Mouse (Mus musculus): Measurements from ENCODE around the gene Rps11.

Rps11 gene

DNA sequence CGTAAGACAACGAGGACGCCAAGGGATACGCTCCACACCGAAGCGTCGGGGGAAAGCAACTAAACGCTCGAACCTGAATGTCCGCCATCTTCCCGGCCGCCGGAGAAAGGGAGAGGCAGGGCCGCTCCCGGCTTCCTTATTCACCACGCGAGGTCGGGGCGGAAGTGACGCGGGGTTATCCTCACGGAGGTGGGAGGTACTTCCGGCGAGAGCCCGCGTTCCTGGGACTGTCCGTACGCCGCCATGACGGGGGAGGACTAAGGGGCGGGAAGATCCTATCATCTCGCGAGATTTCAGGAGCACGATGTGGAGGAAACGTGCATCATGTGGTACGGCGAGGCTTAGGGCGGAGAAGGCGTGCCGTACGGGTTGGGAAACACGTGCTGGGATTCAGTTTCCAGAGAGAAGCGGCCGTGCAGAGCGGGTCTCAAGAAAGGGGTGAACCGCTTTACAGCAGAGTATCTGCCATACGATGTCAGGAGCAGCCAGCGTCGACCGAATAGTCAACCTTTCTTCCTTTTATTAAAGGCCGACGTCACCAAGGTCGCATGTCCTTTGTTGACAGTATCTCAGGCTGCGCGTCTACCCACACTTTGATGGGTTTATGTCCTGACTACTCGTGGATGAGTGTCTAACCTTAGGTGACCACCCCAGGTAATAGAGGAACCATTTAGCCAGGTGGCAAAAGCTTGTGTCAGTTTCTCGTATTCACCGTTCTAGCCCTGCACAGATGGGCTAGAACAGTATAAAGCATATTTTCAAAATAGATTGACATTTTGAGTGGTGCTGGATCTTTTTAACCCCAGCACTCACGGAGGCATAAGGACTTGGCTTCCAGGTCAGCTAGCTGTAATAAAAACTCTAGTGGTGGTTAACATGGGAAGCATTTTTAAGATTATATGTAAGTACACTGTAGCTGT, at the start of gene Rps11:
Gene Rps11, minus strand, starts transcription at position 216 of the 920 bp plus-strand sequence.
- DNase-seq (ENCODE audit: low read depth, low spot score), result peak; percentile 100

DNA sequence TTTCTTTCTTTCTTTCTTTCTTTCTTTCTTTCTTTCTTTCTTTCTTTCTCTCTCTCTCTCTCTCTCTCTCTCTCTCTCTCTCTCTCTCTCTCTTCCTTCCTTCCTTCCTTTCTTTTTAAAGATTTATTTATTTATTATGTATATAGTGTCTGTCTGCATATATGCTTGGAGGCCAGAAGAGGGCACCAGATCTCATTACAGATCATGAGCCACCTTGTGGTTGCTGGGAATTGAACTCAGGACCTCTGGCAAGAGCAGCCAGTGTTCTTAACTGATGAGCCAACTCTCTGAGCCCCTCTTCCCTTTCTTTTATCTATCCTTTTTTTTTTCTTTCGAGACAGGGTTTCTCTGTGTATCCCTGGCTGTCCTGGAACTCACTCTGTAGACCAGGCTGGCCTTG, 49.5 kb upstream of the Rps11 start:
- DNase-seq (ENCODE audit: low read depth, low spot score), result peak; percentile 78

DNA sequence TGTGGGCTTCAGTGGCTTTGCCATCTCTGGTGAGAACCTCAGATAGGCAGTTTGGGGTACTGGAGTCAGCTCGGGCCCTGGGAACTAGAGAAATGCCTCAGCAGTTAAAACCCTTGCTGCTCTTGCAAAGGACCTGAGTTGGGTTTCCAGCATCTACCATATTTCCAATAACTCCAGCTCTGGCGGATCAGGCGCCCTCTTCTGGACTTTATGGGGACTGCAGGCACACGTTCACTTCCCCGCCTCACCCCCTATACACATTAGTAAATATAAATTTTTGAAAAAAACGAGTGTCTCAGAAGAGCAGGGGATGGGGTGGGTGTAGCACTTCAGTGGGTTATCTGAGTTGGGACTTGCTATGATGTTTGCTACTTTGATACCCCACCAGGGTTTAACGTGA, 48.7 kb upstream of the Rps11 start:
- peak; percentile 75 for DNase-seq (ENCODE audit: low read depth, low spot score)

DNA sequence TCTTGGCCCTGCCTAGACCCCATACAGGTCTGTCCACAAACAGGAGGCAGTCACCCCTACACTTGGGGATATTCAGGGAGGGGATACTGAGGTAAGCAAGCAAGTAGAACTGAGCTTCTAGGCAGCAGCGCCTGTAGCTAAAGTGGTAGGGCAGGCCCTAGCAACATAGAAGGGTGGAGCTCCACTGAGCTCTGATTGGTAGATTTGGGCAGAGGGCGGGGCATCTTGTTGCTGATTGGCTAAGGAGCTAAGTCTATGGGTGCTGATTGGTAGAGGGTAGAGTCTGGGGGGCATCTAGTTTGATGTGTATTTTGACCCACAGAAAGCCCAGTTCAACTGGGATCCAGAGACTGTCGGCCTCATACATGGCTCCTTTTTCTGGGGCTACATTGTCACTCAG, 45.3 kb upstream of the Rps11 start:
- DNase-seq (ENCODE audit: low read depth, low spot score), result no peak

DNA sequence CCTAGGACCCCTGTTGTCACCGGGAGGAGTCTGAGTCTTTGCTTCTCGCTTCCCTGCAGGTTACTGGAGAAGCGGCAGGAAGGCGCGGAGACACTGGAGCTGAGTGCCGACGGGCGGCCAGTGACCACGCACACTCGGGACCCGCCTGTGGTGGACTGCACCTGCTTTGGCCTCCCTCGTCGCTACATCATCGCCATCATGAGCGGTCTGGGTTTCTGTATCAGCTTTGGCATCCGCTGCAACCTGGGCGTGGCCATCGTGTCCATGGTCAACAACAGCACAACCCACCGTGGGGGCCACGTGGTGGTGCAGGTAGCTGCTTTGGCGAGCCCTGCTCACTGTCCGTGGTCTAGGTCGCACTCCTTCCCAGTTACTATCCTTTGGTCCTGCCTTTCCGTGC, 44.4 kb upstream of the Rps11 start:
- DNase-seq (ENCODE audit: low read depth, low spot score), result no peak

DNA sequence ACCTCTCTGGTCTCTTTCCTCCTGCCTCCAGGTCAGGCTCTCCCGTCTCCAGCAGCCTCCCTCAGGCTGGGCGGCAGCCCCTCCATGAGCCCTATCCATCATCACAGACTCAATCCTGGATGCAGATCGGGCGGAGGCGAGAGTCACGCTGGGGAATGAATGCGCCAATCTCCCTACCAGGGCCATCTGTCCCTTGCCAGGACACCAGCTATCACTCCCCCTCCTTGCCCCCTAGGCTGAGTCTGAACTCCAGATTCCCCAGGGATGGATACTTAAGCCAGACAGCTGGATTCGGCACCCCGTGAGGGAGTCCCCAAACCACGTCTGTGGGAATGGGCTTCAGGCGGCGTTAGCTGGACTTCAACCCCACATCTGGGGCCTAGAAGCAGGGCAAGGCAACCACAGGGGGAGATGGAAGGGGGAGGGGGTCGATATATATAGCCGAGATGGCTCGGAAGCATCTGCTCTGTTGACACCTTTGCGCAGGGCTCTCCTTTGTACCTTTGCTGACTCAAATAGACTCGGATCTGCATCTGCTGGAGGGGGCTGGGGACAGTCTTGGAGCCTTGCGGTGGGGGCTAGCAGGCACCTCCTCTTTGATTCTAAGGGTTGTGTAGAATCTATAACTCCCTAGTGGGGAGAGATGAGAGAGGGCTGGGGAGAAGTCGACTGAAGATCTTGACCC, 43.7 kb upstream of the Rps11 start:
- DNase-seq (ENCODE audit: low read depth, low spot score), result no peak

DNA sequence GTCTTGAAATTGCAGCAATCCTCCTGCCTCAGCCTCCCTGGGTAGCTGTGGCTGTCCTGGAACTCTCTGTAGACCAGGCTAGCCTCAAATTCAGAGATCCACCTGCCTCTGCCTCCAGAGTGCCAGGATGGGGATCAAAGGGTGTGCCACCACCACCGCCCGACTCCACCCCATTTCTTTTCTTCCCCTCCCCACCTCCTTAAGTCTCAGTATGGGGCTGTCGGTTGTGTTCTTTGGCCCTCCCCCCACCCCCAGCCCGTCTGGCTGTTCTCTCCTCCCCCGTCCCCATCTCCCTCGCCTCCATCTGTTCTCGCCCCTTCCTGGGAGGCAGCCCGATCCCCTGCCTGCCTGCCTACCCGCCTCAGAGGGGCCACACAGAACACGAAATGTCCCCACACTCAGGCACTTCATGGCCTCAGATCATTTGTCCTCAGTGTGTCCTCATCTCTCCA, 42.7 kb upstream of the Rps11 start:
- DNase-seq (ENCODE audit: low read depth, low spot score), result no peak

DNA sequence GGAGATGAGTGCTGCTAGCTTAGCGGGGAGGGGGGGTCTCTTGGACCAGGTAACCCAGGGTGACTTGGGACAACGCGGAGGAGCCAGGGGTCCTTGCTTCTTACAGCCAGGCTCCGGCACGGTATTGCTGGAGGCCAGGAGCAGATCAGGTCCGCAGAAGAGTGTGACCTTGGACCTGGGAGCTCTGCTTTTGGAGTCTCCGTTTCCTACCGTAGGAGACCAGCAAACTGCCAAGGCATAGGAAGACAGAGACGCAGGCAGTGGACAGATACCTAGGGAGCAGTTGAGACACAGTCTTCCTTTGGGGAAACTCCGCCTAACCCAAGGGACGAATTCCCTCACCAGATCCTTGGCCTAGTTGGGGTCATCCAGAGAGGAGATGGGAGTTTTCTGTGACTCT, 41.5 kb upstream of the Rps11 start:
- DNase-seq (ENCODE audit: low read depth, low spot score), result no peak

DNA sequence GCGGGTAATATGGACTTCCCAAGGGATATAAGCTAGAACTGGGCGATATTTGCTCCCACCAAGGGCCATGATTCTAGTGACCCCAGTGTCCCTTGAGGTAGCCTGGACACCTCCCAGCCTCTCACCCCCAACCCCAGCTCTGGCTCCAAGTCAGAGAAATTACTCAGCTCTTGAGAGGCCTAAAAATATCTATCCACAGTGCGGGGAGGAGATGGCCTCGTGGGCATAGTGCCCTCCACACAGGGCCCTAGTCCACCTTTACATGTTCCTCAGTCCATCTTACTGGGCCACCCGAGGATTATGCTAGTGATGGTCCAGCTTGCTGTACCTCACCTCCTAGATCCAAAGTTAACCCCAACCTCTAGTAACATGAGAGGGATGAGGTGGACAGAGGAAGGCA, 40.6 kb upstream of the Rps11 start:
- DNase-seq (ENCODE audit: low read depth, low spot score), result no peak

DNA sequence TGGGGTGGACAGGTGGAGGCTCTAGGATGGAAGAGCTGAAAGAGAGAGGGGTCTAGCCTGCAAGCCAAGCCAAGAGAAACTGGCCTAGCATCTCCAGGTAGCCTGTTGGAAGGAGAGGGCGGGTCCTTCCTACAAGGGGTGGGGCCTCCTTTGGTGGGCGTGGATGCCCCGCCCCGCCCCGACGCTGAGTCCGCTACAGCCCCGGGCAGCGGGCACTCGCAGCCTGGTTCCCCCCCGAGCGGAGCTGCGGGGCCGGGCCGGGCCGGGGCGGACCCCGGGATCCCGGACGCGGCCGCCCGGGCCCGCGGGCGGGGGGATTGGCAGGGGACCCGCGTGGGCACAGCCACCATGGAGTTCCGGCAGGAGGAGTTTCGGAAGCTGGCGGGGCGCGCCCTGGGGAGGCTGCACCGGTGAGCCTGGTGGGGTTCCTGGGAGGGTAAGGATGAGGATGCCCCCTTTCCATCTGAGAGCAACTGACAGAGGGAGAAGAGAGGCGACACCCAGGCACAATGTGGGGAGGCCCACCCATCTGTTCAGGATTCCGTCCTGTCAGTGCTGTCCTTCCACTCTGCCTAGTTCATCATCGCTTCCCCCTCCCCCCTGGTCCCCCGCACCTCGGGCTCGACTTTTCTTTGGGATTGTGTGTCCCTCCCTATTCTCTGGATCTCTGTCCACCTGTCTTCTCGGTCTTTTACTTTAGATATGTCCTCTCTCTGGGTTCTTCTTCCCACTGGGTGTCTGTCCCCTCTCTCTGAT, 39.7 kb upstream of the Rps11 start, which contains the start of gene Slc17a7:
Gene Slc17a7, plus strand, starts transcription at position 215 of the 756 bp plus-strand sequence.
- DNase-seq (ENCODE audit: low read depth, low spot score), result peak; percentile 74

DNA sequence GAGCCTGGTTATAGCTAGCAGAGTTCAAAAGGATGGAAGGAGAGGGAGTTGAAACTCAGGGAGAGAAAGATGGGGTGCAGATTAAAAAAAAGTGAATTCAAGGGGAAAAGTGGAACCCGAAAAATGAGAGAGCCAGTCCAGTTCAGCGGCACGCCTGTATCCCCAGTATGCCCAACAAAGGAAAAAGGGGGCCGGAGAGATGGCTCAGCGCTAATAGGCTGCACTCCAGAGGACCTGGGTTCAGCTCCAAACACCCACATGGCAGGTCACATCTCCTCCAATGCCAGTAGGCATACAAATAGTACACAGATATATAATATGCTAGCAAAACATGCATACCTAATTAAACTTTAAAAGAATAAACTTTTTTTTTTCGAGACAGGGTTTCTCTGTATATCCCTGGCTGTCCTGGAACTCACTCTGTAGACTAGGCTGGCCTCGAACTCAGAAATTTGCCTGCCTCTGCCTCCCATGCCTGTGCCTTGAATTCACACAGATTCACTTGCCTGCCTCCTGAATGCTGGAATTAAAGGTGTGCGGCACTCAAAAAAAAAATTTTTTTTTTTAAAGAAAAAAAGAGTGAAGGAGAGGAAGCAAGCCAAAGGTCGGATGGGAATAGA, 38.9 kb upstream of the Rps11 start:
- no peak for DNase-seq (ENCODE audit: low read depth, low spot score)

DNA sequence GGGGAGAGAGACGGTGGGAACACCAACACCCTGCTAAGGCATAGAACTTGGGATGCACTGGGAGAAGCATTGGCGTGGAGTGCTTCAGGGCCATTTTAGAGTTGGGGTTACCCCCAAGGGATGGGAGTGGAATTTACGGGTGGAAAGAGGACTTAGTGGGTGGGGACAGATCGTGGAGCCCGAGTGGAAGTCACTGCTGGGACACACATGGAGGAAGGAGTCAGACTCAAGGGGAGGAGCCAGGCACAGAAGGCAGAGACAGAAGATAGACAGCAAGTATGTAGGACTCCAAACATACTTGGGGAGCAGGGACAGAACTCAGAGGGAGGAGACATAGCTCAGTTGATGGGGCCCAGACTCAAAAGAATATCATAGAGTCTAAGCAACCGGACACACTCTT, 38.3 kb upstream of the Rps11 start:
- DNase-seq (ENCODE audit: low read depth, low spot score), result no peak

DNA sequence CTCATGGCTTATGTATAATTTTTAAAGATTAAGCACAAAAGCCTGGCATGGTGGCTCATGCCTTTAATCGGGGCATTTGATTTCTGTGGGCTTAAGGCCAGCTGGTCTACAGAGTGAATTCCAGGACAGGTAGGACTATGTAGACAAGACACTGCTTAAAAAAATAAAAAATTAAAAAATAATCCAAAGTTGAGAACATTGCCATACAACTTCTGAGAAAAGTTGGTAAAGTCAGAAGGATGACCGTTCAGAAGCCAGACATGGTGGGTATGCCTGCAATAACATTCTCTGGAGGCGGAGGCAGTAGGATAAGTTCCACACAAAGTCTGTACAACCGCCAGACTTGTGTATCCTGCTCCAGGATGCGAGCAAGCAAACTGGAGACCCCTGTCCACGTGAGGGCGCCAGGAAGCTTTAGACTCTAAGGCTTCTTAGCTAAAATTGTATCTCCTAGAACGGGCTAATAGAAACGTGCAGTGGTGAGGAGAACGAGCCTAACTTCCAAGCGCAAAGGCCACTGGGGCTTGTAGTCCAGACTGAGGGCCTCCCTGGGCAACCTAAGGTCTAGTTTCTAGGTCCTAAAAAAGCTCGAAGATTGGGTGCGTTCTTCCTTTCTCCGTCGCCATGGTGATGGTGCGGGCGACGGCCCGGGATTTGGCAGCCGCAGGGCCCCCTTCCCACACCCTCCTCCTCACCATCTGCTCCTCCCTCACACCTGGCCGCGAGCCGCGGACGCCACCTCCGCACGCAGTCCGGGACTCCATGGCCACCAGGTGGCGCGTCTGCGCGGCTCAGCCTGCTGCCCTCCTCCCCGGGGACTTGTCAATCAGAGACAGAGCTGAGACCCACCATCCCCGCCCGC, 37.6 kb upstream of the Rps11 start:
- DNase-seq (ENCODE audit: low read depth, low spot score), result peak; percentile 96

DNA sequence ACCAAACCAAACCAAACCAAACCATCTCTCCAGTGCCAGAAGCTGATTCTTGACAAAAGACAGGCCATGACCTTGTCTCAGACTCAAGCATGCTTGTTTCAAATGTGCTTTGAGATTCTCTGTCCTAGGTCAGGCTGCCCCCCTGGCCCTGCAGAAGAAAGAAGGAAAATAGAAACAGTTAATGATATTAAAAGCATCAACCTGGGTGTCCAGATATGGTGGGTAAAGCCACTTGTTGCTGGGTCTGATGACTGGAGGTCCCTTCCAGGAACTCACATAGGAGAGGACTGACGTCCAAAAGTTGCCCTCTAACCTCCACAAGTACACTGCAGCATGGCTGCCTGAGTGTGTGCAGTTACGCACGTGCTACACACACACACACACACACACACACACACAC, 36.6 kb upstream of the Rps11 start:
- no peak for DNase-seq (ENCODE audit: low read depth, low spot score)

DNA sequence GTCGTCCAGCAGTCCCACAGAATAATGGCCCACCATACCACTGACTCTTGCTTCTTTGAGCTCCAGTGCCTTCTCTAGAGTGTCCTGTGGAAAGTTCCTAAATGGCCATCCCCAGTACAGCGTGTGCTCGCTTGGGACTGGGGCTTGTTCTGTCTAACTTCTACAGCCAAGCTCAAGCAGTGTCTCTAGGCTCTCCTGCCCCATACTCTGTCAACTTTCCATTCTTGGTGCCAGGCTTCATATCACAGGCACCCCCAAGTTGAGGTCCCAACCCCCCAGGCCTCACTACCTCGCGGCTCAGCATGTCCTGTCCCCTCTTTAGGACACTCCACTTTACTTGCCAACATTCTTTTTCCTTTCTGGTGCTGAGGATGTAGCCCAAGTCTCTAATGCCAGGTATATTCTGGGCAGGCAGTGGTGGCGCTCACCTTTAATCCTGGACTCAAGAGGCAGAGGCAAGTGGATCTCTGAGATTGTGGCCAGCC, 36.1 kb upstream of the Rps11 start:
- no peak for DNase-seq (ENCODE audit: low read depth, low spot score)

DNA sequence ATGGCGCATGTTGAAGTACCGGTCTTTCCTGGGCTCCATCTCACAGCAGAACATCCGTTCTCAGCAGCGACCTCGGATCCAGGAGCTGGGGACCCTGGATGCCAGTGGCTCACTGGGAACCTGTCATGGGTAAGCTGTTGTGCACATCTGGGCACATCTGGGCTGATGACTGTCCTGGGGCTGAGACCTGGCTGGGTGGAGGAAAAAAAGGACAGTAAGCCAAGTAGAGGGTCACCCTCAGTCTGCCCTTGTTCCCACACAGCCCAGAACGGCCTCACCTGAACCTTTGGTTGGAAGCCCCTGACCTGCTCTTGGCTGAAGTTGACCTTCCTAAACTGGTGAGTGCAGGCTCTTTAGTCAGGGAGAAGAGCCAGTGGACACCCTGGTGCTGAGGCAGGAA, 34.8 kb upstream of the Rps11 start:
- DNase-seq (ENCODE audit: low read depth, low spot score), result no peak

DNA sequence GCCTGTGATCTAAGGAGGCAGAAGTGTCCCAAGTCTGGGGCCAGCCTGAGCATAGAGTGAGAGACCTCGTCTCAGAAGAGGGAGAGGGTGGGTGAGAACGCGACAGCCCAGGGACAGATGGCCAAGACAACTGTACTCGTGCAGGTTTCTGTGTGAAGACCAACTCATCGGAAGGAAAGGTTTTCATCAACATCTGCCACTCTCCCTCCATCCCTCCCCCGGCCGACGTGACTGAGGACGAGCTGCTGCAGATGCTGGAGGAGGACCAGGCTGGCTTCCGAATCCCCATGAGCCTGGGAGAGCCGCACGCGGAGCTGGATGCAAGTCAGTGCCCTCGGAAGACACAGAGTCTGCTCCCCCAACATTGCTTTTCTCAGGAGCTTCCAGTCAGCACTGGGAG, 33.2 kb upstream of the Rps11 start:
- no peak for DNase-seq (ENCODE audit: low read depth, low spot score)

DNA sequence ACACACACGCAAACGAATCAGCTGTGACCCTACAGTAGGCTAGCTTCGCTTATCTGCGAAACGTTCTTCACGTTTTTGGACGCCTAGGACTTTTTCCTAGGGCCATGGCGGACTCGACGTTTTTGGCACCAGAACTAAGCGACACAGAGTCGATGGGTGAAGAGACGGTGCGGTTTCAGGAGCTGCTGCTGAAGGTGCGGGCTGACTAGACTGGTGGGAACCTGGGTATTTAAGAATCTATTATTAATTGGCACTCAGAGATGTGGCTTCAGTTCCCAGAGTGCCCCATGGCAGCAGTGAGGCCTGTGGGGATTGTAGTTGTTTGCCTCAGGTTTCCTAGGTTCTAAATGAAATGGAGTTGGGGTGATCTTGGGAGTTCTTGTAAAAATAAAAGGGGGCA, 32.0 kb upstream of the Rps11 start:
- DNase-seq (ENCODE audit: low read depth, low spot score), result no peak

DNA sequence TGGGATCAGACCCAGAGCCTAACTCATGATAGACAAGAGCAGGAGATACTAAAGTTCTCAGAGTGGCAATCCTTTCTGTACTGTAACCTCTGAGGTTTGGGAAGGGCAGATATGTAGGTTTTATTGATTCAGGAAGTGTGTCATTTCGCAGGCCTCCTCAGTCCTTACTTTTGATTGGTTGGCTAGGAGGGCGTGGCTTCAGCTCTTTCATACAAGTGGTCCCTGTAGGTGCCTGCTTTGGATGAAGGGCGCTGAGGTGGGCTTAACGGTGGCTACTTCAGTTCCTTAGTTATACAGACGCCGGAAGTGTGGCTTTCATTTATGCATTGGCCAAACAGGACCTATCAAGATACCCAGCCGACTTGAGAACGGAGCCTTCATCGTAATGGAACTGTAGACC, 31.4 kb upstream of the Rps11 start:
- DNase-seq (ENCODE audit: low read depth, low spot score), result peak; percentile 86

DNA sequence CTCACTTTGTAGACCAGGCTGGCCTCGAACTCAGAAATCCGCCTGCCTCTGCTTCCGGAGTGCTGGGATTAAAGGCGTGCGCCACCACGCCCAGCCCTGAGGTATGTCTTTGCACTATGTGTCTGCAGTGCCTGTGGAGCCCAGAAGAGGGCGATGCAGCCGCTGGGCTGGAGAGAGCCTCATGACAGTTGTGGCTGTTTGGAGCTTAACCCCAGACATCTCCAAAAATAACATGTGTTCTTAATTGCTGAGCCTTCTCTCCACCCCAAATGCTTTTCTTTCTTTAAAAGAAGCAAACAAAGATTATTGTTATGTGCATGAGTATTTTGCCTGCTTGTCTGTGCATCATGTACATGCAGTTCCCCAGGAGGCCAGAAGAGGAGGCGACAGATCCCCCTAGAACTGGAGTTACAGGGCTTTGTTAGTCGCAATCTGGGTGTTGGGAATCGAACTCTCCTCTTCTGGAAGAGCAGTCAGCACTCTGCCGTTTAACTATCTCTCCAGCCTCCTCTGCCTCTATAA, 30.8 kb upstream of the Rps11 start:
- peak; percentile 96 for DNase-seq (ENCODE audit: low read depth, low spot score)
